Mouse (Mus musculus) heart, embryonic 12.5 days (tissue): Measurements from ENCODE around the gene Gm20388. TPM values are rescaled to one million over a fixed set of nuclear protein-coding genes. Genes with fewer than 3 reads are reported as not detected.
A peak's percentile ranks its signal among the peaks of the same experiment; 100 is the strongest.

Experiments used
- ATAC-seq: fragments of 200-750 bp; cut with Nextera tagmentation; 2 replicates; pipeline ENCODE4 v1.8.0; 2017; ENCODE audit warnings: moderate TSS enrichment, moderate library complexity; ENCODE audit not compliant: insufficient number of reproducible peaks, low FRiP score
- H3K27ac ChIP-seq: fragments of 300-500 bp; sonication (generic); 2 replicates; pipeline ENCODE4 v1.5.1; 2016; ENCODE audit warnings: mild to moderate bottlenecking, moderate library complexity; ENCODE audit not compliant: poor library complexity, severe bottlenecking
- H3K27me3 ChIP-seq: fragments of 300-500 bp; sonication (generic); replicated peaks from 2 replicates; pipeline ENCODE4 v1.6.1; 2016; ENCODE audit warnings: mild to moderate bottlenecking, moderate library complexity
- H3K36me3 ChIP-seq: fragments of 300-500 bp; sonication (generic); 2 replicates; pipeline ENCODE4 v1.6.1; 2016; ENCODE audit warnings: mild to moderate bottlenecking, moderate library complexity
- H3K4me1 ChIP-seq: fragments of 300-500 bp; sonication (generic); replicated peaks from 2 replicates; pipeline ENCODE4 v1.6.1; 2016; ENCODE audit warnings: mild to moderate bottlenecking
- H3K4me2 ChIP-seq: fragments of 300-500 bp; sonication (generic); 2 replicates; pipeline ENCODE4 v1.6.1; 2016; ENCODE audit warnings: mild to moderate bottlenecking, moderate library complexity
- H3K4me3 ChIP-seq: fragments of 300-500 bp; sonication (generic); 2 replicates; pipeline ENCODE4 v1.5.1; 2016; ENCODE audit warnings: mild to moderate bottlenecking
- H3K9ac ChIP-seq: fragments of 300-500 bp; sonication (generic); 2 replicates; pipeline ENCODE4 v1.6.1; 2016; ENCODE audit warnings: mild to moderate bottlenecking, moderate library complexity
- H3K9me3 ChIP-seq: fragments of 300-500 bp; sonication (generic); replicated peaks from 2 replicates; pipeline ENCODE4 v1.6.1; 2016; ENCODE audit warnings: mild to moderate bottlenecking, moderate library complexity
- WGBS: fragments of 180-500 bp; shearing (Covaris S2); methylation state at CpG from one replicate; pipeline ENCODE4 v1.1.7; 2016; 5-methylcytosine and 5-hydroxymethylcytosine counted together
- polyA plus RNA-seq: library from polyadenylated mRNA; unstranded; fragments of >200 nt; fragmentation: Nextera tagmentation; extraction: Ambion mirVana; gene quantifications from 2 replicates; pipeline ENCODE4 v1.2.1, GENCODE M21; 2016

Gm20388 gene
- polyA plus RNA-seq, 1 experiment from 2014 or later = not detected

- 77% methylated on average over 5 of the region's 5 CpGs for WGBS
- ATAC-seq = no peak
- Histone ChIP-seq H3K9ac (no peak overlapping the region), H3K4me1 (peaks cover 29% of the 10 kb centered on the region), H3K4me2 (no peak overlapping the region), H3K4me3 (no peak overlapping the region), H3K36me3 (no peaks in the 10 kb centered on the region), H3K27ac (no peak overlapping the region), H3K9me3 (no peaks in the 10 kb centered on the region), H3K27me3 (no peaks in the 10 kb centered on the region)
Observed at GRCm38 (mm10) chr8:122561199-122561598, 2650.6 kb downstream of the Gm20388 start.

- no peak for ATAC-seq
- H3K27ac ChIP-seq = no peak overlapping the region
- H3K4me2 ChIP-seq = no peak overlapping the region
- peaks cover 5% of the 10 kb centered on the region for H3K36me3 ChIP-seq
- no peak overlapping the region for H3K9ac ChIP-seq
- peaks cover 22% of the 10 kb centered on the region for H3K4me1 ChIP-seq
- no peaks in the 10 kb centered on the region for H3K27me3 ChIP-seq
- no peak overlapping the region for H3K4me3 ChIP-seq
- no peaks in the 10 kb centered on the region for H3K9me3 ChIP-seq
- 76% methylated on average over 25 of the region's 25 CpGs for WGBS
Observed at GRCm38 (mm10) chr8:122564363-122565352, 2654.0 kb downstream of the Gm20388 start.

GRCm38 (mm10) chr8:122566766-122567165, 2656.1 kb downstream of the Gm20388 start:
- 28% methylated on average over 6 of the region's 6 CpGs for WGBS
- peak overlapping the region; percentile 95 for H3K4me3 ChIP-seq
- H3K9me3 ChIP-seq = no peaks in the 10 kb centered on the region
- H3K27ac ChIP-seq = peak overlapping the region; percentile 86
- ATAC-seq = no peak
- H3K9ac ChIP-seq = peak overlapping the region; percentile 96
- peaks cover 26% of the 10 kb centered on the region for H3K36me3 ChIP-seq
- peak overlapping the region; percentile 77 for H3K4me2 ChIP-seq
- H3K27me3 ChIP-seq = no peaks in the 10 kb centered on the region
- peaks cover 24% of the 10 kb centered on the region for H3K4me1 ChIP-seq

- Histone ChIP-seq H3K36me3 (peaks cover 34% of the 10 kb centered on the region), H3K4me1 (peaks cover 24% of the 10 kb centered on the region), H3K27ac (peak within 1 kb of the TSS; percentile 86), H3K27me3 (no peaks in the 10 kb centered on the region), H3K4me3 (peak within 1 kb of the TSS; percentile 95), H3K4me2 (peak within 1 kb of the TSS; percentile 77), H3K9me3 (no peaks in the 10 kb centered on the region), H3K9ac (peak within 1 kb of the TSS; percentile 96)
- ATAC-seq = peak; percentile 94
- WGBS = under 1% methylated on average over 62 of the region's 62 CpGs
Observed at GRCm38 (mm10) chr8:122567361-122568108, 2656.9 kb downstream of the Gm20388 start, which contains the start of gene Cdt1. Cdt1 (plus strand) TSS chr8:122568015.

GRCm38 (mm10) chr8:122568109-122568504, 2657.5 kb downstream of the Gm20388 start:
- H3K4me3 ChIP-seq = peak overlapping the region; percentile 95
- WGBS = under 1% methylated on average over 34 of the region's 34 CpGs
- H3K9me3 ChIP-seq = no peaks in the 10 kb centered on the region
- peak overlapping the region; percentile 86 for H3K27ac ChIP-seq
- peak overlapping the region; percentile 77 for H3K4me2 ChIP-seq
- peak; percentile 37 for ATAC-seq
- H3K36me3 ChIP-seq = peaks cover 39% of the 10 kb centered on the region
- no peaks in the 10 kb centered on the region for H3K27me3 ChIP-seq
- H3K9ac ChIP-seq = peak overlapping the region; percentile 96
- H3K4me1 ChIP-seq = peaks cover 24% of the 10 kb centered on the region

- Histone ChIP-seq H3K4me1 (peaks cover 24% of the 10 kb centered on the region), H3K4me2 (peak overlapping the region; percentile 77), H3K4me3 (peak overlapping the region; percentile 95), H3K9ac (peak overlapping the region; percentile 96), H3K36me3 (peaks cover 46% of the 10 kb centered on the region), H3K9me3 (no peaks in the 10 kb centered on the region), H3K27me3 (no peaks in the 10 kb centered on the region), H3K27ac (no peak overlapping the region)
- no peak for ATAC-seq
- 19% methylated on average over 10 of the region's 10 CpGs for WGBS
Observed at GRCm38 (mm10) chr8:122568881-122569309, 2658.3 kb downstream of the Gm20388 start.

GRCm38 (mm10) chr8:122569329-122569728, 2658.7 kb downstream of the Gm20388 start:
- Histone ChIP-seq H3K36me3 (peaks cover 46% of the 10 kb centered on the region), H3K27me3 (no peaks in the 10 kb centered on the region), H3K4me1 (peaks cover 27% of the 10 kb centered on the region), H3K4me2 (peak overlapping the region; percentile 77), H3K4me3 (peak overlapping the region; percentile 95), H3K9ac (peak overlapping the region; percentile 96), H3K27ac (no peak overlapping the region), H3K9me3 (no peaks in the 10 kb centered on the region)
- WGBS = 61% methylated on average over 9 of the region's 9 CpGs
- ATAC-seq = no peak

GRCm38 (mm10) chr8:122569996-122570395, 2659.4 kb downstream of the Gm20388 start:
- WGBS = 94% methylated on average over 16 of the region's 16 CpGs
- ATAC-seq = no peak
- Histone ChIP-seq H3K27ac (no peak overlapping the region), H3K36me3 (peaks cover 53% of the 10 kb centered on the region), H3K4me1 (peaks cover 34% of the 10 kb centered on the region), H3K4me2 (no peak overlapping the region), H3K9me3 (no peaks in the 10 kb centered on the region), H3K27me3 (no peaks in the 10 kb centered on the region), H3K4me3 (no peak overlapping the region), H3K9ac (no peak overlapping the region)

- ATAC-seq = no peak
- Histone ChIP-seq H3K9me3 (no peaks in the 10 kb centered on the region), H3K4me3 (no peak overlapping the region), H3K36me3 (peaks cover 53% of the 10 kb centered on the region), H3K9ac (no peak overlapping the region), H3K27ac (no peak overlapping the region), H3K4me2 (no peak overlapping the region), H3K4me1 (peaks cover 46% of the 10 kb centered on the region), H3K27me3 (no peaks in the 10 kb centered on the region)
- 95% methylated on average over 11 of the region's 11 CpGs for WGBS
Observed at GRCm38 (mm10) chr8:122571153-122571552, 2660.5 kb downstream of the Gm20388 start.

- 91% methylated on average over 17 of the region's 17 CpGs for WGBS
- Histone ChIP-seq H3K4me1 (peaks cover 42% of the 10 kb centered on the region), H3K9me3 (no peaks in the 10 kb centered on the region), H3K4me3 (no peak overlapping the region), H3K4me2 (no peak overlapping the region), H3K36me3 (peaks cover 53% of the 10 kb centered on the region), H3K9ac (no peak overlapping the region), H3K27me3 (no peaks in the 10 kb centered on the region), H3K27ac (no peak overlapping the region)
- ATAC-seq = no peak
Observed at GRCm38 (mm10) chr8:122571750-122572267, 2661.2 kb downstream of the Gm20388 start.

- no peak for ATAC-seq
- WGBS = 90% methylated on average over 3 of the region's 3 CpGs
- H3K36me3 ChIP-seq = peaks cover 53% of the 10 kb centered on the region
- H3K4me1 ChIP-seq = peaks cover 41% of the 10 kb centered on the region
- H3K9me3 ChIP-seq = no peaks in the 10 kb centered on the region
- no peaks in the 10 kb centered on the region for H3K27me3 ChIP-seq
- no peak overlapping the region for H3K4me2 ChIP-seq
- no peak overlapping the region for H3K27ac ChIP-seq
- no peak overlapping the region for H3K9ac ChIP-seq
- H3K4me3 ChIP-seq = no peak overlapping the region
Observed at GRCm38 (mm10) chr8:122572751-122573150, 2662.1 kb downstream of the Gm20388 start.
